Mouse (Mus musculus) lung, postnatal 0 days (tissue): Measurements from ENCODE around the gene Snrpc.
"Not testable (repeated sequence)": the region's sequence is repeated elsewhere in the genome, so short reads cannot be mapped to it uniquely, and the experiment has no call there.

Experiments
- CTCF ChIP-seq: IDR thresholded peaks from 2 replicates; pipeline ENCODE4 v1.5.1; 2016; ENCODE audit warnings: antibody characterized with exemption, mild to moderate bottlenecking
- EP300 ChIP-seq: IDR thresholded peaks from 2 replicates; pipeline ENCODE4 v1.6.1; 2016; ENCODE audit warnings: antibody characterized with exemption, mild to moderate bottlenecking, control low read depth

DNA sequence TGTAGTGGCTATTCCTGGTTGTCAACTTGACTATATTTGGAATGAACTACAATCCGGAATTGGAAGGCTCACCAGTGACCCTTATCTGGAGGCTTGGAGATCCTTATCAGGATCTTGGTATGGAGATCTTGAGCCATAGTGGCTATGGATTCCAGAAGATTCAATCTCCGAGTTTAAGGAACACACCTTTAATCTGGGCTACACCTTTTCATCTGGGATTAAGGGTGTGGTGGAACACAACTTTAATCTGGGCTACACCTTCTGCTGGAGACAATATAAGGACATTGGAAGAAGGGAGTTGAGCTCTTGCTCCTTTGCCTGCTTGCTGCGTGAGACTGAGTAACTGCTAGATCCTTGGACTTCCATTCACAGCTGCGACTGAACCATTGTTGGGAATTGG is at the start of gene Snrpc:
- not testable (repeated sequence) for TF ChIP-seq CTCF, EP300
